Comparison of ENCODE assay signal across 8 mouse cellular contexts in genomic region chr2:78868951-78869720, GRCm38 (mm10). TPM values are rescaled to one million over a fixed set of nuclear protein-coding genes. Genes with fewer than 3 reads are reported as not detected.
DNase-seq lines count a peak whose midpoint lies in the region; ATAC-seq and TF ChIP-seq lines count a peak whose summit lies in the region.

No protein-coding gene starts in this region.

- peak overlapping the region; percentile 83 to 98 for H3K4me3 ChIP-seq in MEL (ENCODE audit: control insufficient read depth in 1 of 2, insufficient read depth in 1 of 2, low read depth in 2 of 2, low read length in 2 of 2)
- H3K4me3 ChIP-seq in cerebellum, adult 2 months (replicated peaks; ENCODE audit: insufficient read depth, low read depth, low read length): peak overlapping the region; percentile 96

- TF ChIP-seq RAD21 in MEL (IDR thresholded peaks at IDR 0.05; ENCODE audit: low read depth, low read length): peak; percentile 16

- peaks cover 42% of the 10 kb centered on the region for H3K79me2 ChIP-seq in MEL (ENCODE audit: control insufficient read depth, insufficient read depth, low read length, poor library complexity)

- TF ChIP-seq POLR2A in MEL (IDR thresholded peaks at IDR 0.05; ENCODE audit: control insufficient read depth in 1 of 2, insufficient read depth in 1 of 2, low read depth in 1 of 2, low read length in 2 of 2, poor library complexity in 1 of 2): no peak
- TF ChIP-seq POLR2A in cerebellum, adult 2 months (IDR thresholded peaks at IDR 0.05; ENCODE audit: borderline replicate concordance, insufficient read depth, low read length): 0 out of 2 replicates have a peak, but pooled peaks have one; percentile 40

- peaks cover 14 to 27% of the 10 kb centered on the region in 2 experiments for H3K4me1 ChIP-seq in MEL (ENCODE audit: control insufficient read depth in 1 of 2, insufficient read depth in 2 of 2, low read length in 2 of 2)
- no peaks in the 10 kb centered on the region; the same call in 1 of the 2 replicates for H3K4me1 ChIP-seq in cerebellum, adult 2 months (ENCODE audit: control insufficient read depth, insufficient read depth, low read length)

- no peak for TF ChIP-seq EP300 in MEL (IDR thresholded peaks at IDR 0.05; ENCODE audit: low read depth in 1 of 2, low read length in 2 of 2)

- peak in 2 of 3 experiments; percentile 55 to 74; a peak in 5 of 6 replicates for TF ChIP-seq CTCF in MEL (IDR thresholded peaks at IDR 0.05 in 2 of 3, conservative IDR thresholded peaks at IDR 0.05 in 1 of 3; ENCODE audit: control insufficient read depth in 1 of 3, insufficient read depth in 1 of 3, low read depth in 2 of 3, low read length in 3 of 3, poor library complexity in 1 of 3, severe bottlenecking in 1 of 3)
- peak; percentile 47; the same call in 1 of the 2 replicates for TF ChIP-seq CTCF in cerebellum, adult 2 months (IDR thresholded peaks at IDR 0.05; ENCODE audit: borderline replicate concordance, insufficient read depth, low read depth, low read length)

- WGBS in cerebellum, adult 2 months: under 1% methylated on average over 113 of the region's 114 CpGs

- no peaks in the 10 kb centered on the region for H3K27me3 ChIP-seq in MEL (ENCODE audit: control insufficient read depth in 1 of 2, insufficient read depth in 2 of 2, low read length in 2 of 2)
- H3K27me3 ChIP-seq in cerebellum, adult 2 months (ENCODE audit: control insufficient read depth, insufficient read depth, low read length): no peaks in the 10 kb centered on the region

- H3K9me3 ChIP-seq in MEL (replicated peaks; ENCODE audit: insufficient read depth, low read length): no peaks in the 10 kb centered on the region

- ATAC-seq in hematopoietic stem cell, adult 5-6 weeks (replicated peaks in 1 of 2; ENCODE audit: insufficient read depth in 1 of 2, low FRiP score in 2 of 2, low TSS enrichment in 1 of 2, low read depth in 1 of 2, poor library complexity in 2 of 2, severe bottlenecking in 2 of 2): peak; percentile 35 to 49

- H3K9ac ChIP-seq in MEL (ENCODE audit: control insufficient read depth, low read depth, low read length, poor library complexity, severe bottlenecking): peak overlapping the region; percentile 97

- peaks cover 0 to 44% of the 10 kb centered on the region in 2 experiments; a peak in 3 of 4 replicates for H3K36me3 ChIP-seq in MEL (ENCODE audit: control insufficient read depth in 1 of 2, insufficient read depth in 2 of 2, low read length in 2 of 2)

- peak overlapping the region; percentile 61 for H3K27ac ChIP-seq in MEL (ENCODE audit: control insufficient read depth, low read depth, low read length)
- peak overlapping the region; percentile 90 for H3K27ac ChIP-seq in cerebellum, adult 2 months (ENCODE audit: insufficient read depth, low read length)

- peak; percentile 82 for DNase-seq in MEL (ENCODE audit: low read depth, low spot score)
- DNase-seq in cerebellum, adult 2 months: peak; percentile 80 to 85
- DNase-seq in forelimb bud, embryonic 11.5 days (ENCODE audit: low read depth, low spot score): peak; percentile 83
- DNase-seq in layer of hippocampus, postnatal 14 days (ENCODE audit: low spot score in 2 of 2): peak; percentile 90 to 91
- DNase-seq in lung, postnatal 10 days: peak; percentile 89
- DNase-seq in retina, adult 2 months (ENCODE audit: low read depth, low spot score): peak; percentile 67
- DNase-seq in thymus, postnatal 36 days: peak; percentile 81 to 85

TF ChIP-seq in MEL, 35 proteins besides CTCF, POLR2A, EP300 and RAD21:
- TF ChIP-seq MYB (IDR thresholded peaks at IDR 0.05; ENCODE audit: low read depth, low read length): no peak
- TF ChIP-seq MAZ (IDR thresholded peaks at IDR 0.05; ENCODE audit: low read depth, low read length): peak; percentile 12; the same call in 1 of the 2 replicates
TF ChIP-seq in MEL: peak in this region for 1.

RNA-seq across cellular contexts. Expression of gene Ube2e3, which starts 1.2 kb away (rescaled TPM):
- 41.9 and 49.4 TPM in 2 replicates for total RNA-seq in MEL (2012; rRNA removed)
- polyA plus RNA-seq in MEL (2012; ENCODE audit: insufficient read depth in 1 of 2, insufficient read length in 2 of 2, low read depth in 1 of 2, low replicate concordance in 2 of 2, missing spikeins in 1 of 2): 100 to 1,000 TPM in 1 of 2 experiments, 10 to 100 TPM in 1; 99.4 to 160 TPM
- 83.9 and 92.9 TPM in 2 replicates for polyA plus RNA-seq in cerebellum, adult 2 months (2012; rRNA removed)
- 85.5 and 94.6 TPM in 2 replicates for total RNA-seq in hematopoietic stem cell, adult 5-6 weeks (2017)
- total RNA-seq in layer of hippocampus, postnatal 14 days (2021): 100 to 1,000 TPM; 106 to 115 TPM

Comparison
In these comparisons a context has a peak if more than half of its experiments do, and no peak if none do; other contexts are left out.
1. Peak in every context shown above with its lines: DNase-seq, ATAC-seq, H3K4me3 ChIP-seq and H3K27ac ChIP-seq.